Mouse (Mus musculus) heart, postnatal 0 days (tissue): ENCODE data around the gene Prdm16.

ENCODE experiments used
- CTCF ChIP-seq: IDR thresholded peaks from 2 replicates; pipeline ENCODE4 v1.5.1; 2016; ENCODE audit warnings: antibody characterized with exemption, control low read depth, low read depth
- EP300 ChIP-seq: IDR thresholded peaks from 2 replicates; pipeline ENCODE4 v1.6.1; 2016; ENCODE audit warnings: antibody characterized with exemption, low read depth

GRCm38 (mm10) chr4:154478933-154479613 lies 157.6 kb downstream of the Prdm16 start:
- TF ChIP-seq CTCF (no peak), EP300 (no peak)
